In the genomic region with DNA sequence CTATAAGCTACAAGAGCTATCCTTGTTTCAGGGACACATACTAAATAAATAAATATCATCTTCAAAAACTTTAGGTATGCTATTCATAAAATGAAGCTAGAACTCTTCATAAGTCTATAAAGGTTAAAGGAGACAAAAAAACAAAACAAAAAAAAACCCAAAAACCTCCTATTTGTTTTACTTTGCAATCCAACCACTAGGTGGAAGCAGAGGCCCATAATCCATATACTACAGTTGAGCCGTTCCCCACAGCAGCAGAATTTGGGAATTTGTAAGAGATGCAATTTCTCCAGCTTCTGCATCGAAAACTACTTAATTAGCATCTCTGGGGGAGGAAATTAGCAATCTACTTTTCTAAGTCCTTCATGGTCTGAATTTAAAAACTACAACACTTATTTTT, we compare ENCODE assay signal across 9 mouse cellular contexts. TPM values are rescaled to one million over a fixed set of nuclear protein-coding genes. Genes with fewer than 3 reads are reported as not detected.
DNase-seq lines count a peak whose midpoint lies in the region; ATAC-seq lines count a peak whose summit lies in the region.
"Had no signal": no experiment of that assay in that cellular context is flagged by ENCODE, and none has a peak within 500 bp of the region (broad histone marks: within the 10 kb centered on the region; RNA-seq: fewer than 3 reads in every experiment).

No protein-coding gene starts in this region.

- no peak overlapping the region for H3K4me3 ChIP-seq in kidney, embryonic 16.5 days (ENCODE audit: low read length)
- H3K4me3 ChIP-seq: erythroblast, embryonic 14.5 days had no signal

- H3K27ac ChIP-seq in kidney, embryonic 16.5 days (ENCODE audit: low read length): no peak overlapping the region

- H3K4me1 ChIP-seq in kidney, embryonic 16.5 days (ENCODE audit: insufficient read depth, low read length): no peaks in the 10 kb centered on the region

- 3% methylated on average over 2 of the region's 2 CpGs for WGBS in kidney, embryonic 16.5 days

- H3K4me2 ChIP-seq in kidney, embryonic 16.5 days (replicated peaks; ENCODE audit: low read depth, low read length): no peak overlapping the region

- H3K27me3 ChIP-seq in kidney, embryonic 16.5 days (ENCODE audit: insufficient read depth, low read length): no peaks in the 10 kb centered on the region

- peak; percentile 52 for DNase-seq in kidney, adult 9 months
- DNase-seq in 416B (ENCODE audit: low read depth): peak; percentile 66
- DNase-seq in CD4-positive, CD25-positive, alpha-beta regulatory T cell, adult 2 months (ENCODE audit: low read depth, low spot score): peak; percentile 76
- DNase-seq in cerebellum, adult 8-10 months: peak; percentile 28
- DNase-seq in kidney, postnatal 4 days: peak; percentile 6 to 21
- peak; percentile 11 for DNase-seq in right cerebral cortex, postnatal 4 days

- no peaks in the 10 kb centered on the region for H3K9me3 ChIP-seq in kidney, embryonic 16.5 days (ENCODE audit: low read length)

- no peak; the same call in 1 of the 2 replicates for ATAC-seq in kidney, embryonic 16.5 days (ENCODE audit: low FRiP score, low TSS enrichment)

- no peaks in the 10 kb centered on the region for H3K36me3 ChIP-seq in kidney, embryonic 16.5 days (ENCODE audit: insufficient read depth, low read length)

- H3K9ac ChIP-seq in kidney, embryonic 16.5 days (replicated peaks; ENCODE audit: low read length): no peak overlapping the region

RNA-seq across cellular contexts. Expression of gene Jchain, which starts 8.5 kb away (rescaled TPM):
- 0.11 and 0.17 TPM in 2 replicates for polyA plus RNA-seq in kidney, embryonic 16.5 days (2015; fragmentation: Nextera tagmentation; extraction: Ambion mirVana)
- polyA plus RNA-seq: erythroblast, embryonic 14.5 days had no signal

RNA-seq across cellular contexts. Expression of gene Enam, which starts 31.5 kb away (rescaled TPM):
- not detected in 2 replicates for polyA plus RNA-seq in kidney, embryonic 16.5 days (2015; fragmentation: Nextera tagmentation; extraction: Ambion mirVana)
- polyA plus RNA-seq: erythroblast, embryonic 14.5 days; lung, embryonic 16.5 days had no signal

RNA-seq across cellular contexts. Expression of gene Utp3, which starts 35.0 kb away (rescaled TPM):
- polyA plus RNA-seq in kidney, embryonic 16.5 days (2015; fragmentation: Nextera tagmentation; extraction: Ambion mirVana): 73.1 and 78.0 TPM in 2 replicates

RNA-seq across cellular contexts. Expression of gene Rufy3, which starts 45.6 kb away (rescaled TPM):
- 15.3 and 16.8 TPM in 2 replicates for polyA plus RNA-seq in kidney, embryonic 16.5 days (2015; fragmentation: Nextera tagmentation; extraction: Ambion mirVana)

Comparison
In these comparisons a context has a peak if more than half of its experiments do, and no peak if none do; other contexts are left out.
1. DNase-seq: peak in every context shown above with its lines; median percentile 76 in CD4-positive, CD25-positive, alpha-beta regulatory T cell, adult 2 months; 66 in 416B; 52 in kidney, adult 9 months; 28 in cerebellum, adult 8-10 months; 14 in kidney, postnatal 4 days; 11 in right cerebral cortex, postnatal 4 days.